Mouse (Mus musculus): ENCODE data around the gene Plekha1.

Gene Plekha1

GRCm38 (mm10) chr7:130859926-130860325, 5.6 kb upstream of the Plekha1 start:
- DNase-seq (ENCODE audit: low spot score), result no peak

GRCm38 (mm10) chr7:130860721-130861142, 4.8 kb upstream of the Plekha1 start:
- DNase-seq (ENCODE audit: low spot score), result no peak

GRCm38 (mm10) chr7:130862501-130862900, 3.1 kb upstream of the Plekha1 start:
- no peak for DNase-seq (ENCODE audit: low spot score)

- no peak for DNase-seq (ENCODE audit: low spot score)
These were observed 845 bp upstream of the Plekha1 start for GRCm38 (mm10) chr7:130864711-130865110.

- no peak for DNase-seq (ENCODE audit: low spot score)
These were observed 1.1 kb downstream of the Plekha1 start for GRCm38 (mm10) chr7:130866640-130867039.

- no peak for DNase-seq (ENCODE audit: low spot score)
These were observed 1.7 kb downstream of the Plekha1 start for GRCm38 (mm10) chr7:130867256-130867655.

GRCm38 (mm10) chr7:130884161-130884560, 18.6 kb downstream of the Plekha1 start:
- DNase-seq (ENCODE audit: low spot score), result no peak

- no peak for DNase-seq (ENCODE audit: low spot score)
These were observed 20.7 kb downstream of the Plekha1 start for GRCm38 (mm10) chr7:130886246-130886645.

GRCm38 (mm10) chr7:130887946-130888345, 22.4 kb downstream of the Plekha1 start:
- no peak for DNase-seq (ENCODE audit: low spot score)

- no peak for DNase-seq (ENCODE audit: low spot score)
These were observed 25.3 kb downstream of the Plekha1 start for GRCm38 (mm10) chr7:130890871-130891270.

GRCm38 (mm10) chr7:130892973-130893372, 27.4 kb downstream of the Plekha1 start:
- no peak for DNase-seq (ENCODE audit: low spot score)

- no peak for DNase-seq (ENCODE audit: low spot score)
These were observed 29.5 kb downstream of the Plekha1 start for GRCm38 (mm10) chr7:130894931-130895617.

- DNase-seq (ENCODE audit: low spot score), result no peak
These were observed 30.0 kb downstream of the Plekha1 start for GRCm38 (mm10) chr7:130895618-130895945.

GRCm38 (mm10) chr7:130896064-130896463, 30.5 kb downstream of the Plekha1 start:
- no peak for DNase-seq (ENCODE audit: low spot score)

GRCm38 (mm10) chr7:130897201-130897600, 31.6 kb downstream of the Plekha1 start:
- DNase-seq (ENCODE audit: low spot score), result no peak

- no peak for DNase-seq (ENCODE audit: low spot score)
These were observed 32.8 kb downstream of the Plekha1 start for GRCm38 (mm10) chr7:130898373-130898772.

GRCm38 (mm10) chr7:130900233-130900848, 34.8 kb downstream of the Plekha1 start:
- DNase-seq (ENCODE audit: low spot score), result no peak

GRCm38 (mm10) chr7:130902929-130903328, 37.4 kb downstream of the Plekha1 start:
- no peak for DNase-seq (ENCODE audit: low spot score)

GRCm38 (mm10) chr7:130903505-130904074, 38.0 kb downstream of the Plekha1 start:
- DNase-seq (ENCODE audit: low spot score), result no peak

GRCm38 (mm10) chr7:130904571-130905365, 39.2 kb downstream of the Plekha1 start:
- no peak for DNase-seq (ENCODE audit: low spot score)

- no peak for DNase-seq (ENCODE audit: low spot score)
These were observed 45.3 kb downstream of the Plekha1 start for GRCm38 (mm10) chr7:130910841-130911240.

GRCm38 (mm10) chr7:130914693-130915363, 49.3 kb downstream of the Plekha1 start:
- no peak for DNase-seq (ENCODE audit: low spot score)
